Mouse (Mus musculus): Measurements from ENCODE around the gene Cltrn.

GRCm38 (mm10) chrX:164123942-164124341 lies 35.3 kb downstream of the Cltrn start:
- TF ChIP-seq POLR2A (IDR thresholded peaks at IDR 0.05; ENCODE audit: borderline replicate concordance, control insufficient read depth, low read depth, low read length) (no peak), CTCF (IDR thresholded peaks at IDR 0.05; ENCODE audit: control insufficient read depth, insufficient read depth, low read length) (no peak)

Measured in bone marrow, adult 2 months (tissue).